8 mouse cellular contexts compared by ENCODE assay signal in the genomic region with DNA sequence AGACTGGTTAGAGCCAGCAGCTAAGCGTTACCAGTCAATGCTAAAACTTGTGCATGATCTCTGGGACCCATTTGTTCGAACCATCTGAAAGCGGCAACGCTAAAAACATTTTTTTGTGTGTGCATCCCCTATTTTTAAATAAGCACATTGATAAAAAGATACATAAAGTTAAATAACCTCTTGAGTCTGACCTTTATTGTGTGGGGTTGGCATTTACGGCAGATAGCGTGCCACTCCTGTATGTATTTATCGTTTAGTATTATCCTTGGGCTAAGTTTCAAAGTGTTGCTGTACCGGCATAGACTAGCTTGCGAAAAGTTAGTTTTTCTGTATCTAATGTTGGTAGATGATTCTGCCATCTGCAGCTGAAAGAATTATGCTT. TPM values are rescaled to one million over a fixed set of nuclear protein-coding genes. Genes with fewer than 3 reads are reported as not detected.
DNase-seq lines count a peak whose midpoint lies in the region; ATAC-seq and TF ChIP-seq lines count a peak whose summit lies in the region.

No protein-coding gene starts in this region.

- peaks cover 17% of the 10 kb centered on the region; the same call in 1 of the 2 replicates for H3K4me1 ChIP-seq in limb, embryonic 14.5 days (ENCODE audit: control insufficient read depth, insufficient read depth, low read length)
- peaks cover 14% of the 10 kb centered on the region; the same call in 1 of the 2 replicates for H3K4me1 ChIP-seq in stomach, embryonic 16.5 days (ENCODE audit: control insufficient read depth, insufficient read depth, low read length)

- H3K27ac ChIP-seq in limb, embryonic 14.5 days (replicated peaks; ENCODE audit: low read depth, low read length): no peak overlapping the region
- H3K27ac ChIP-seq in stomach, embryonic 16.5 days (ENCODE audit: low read length): no peak overlapping the region

- 17% methylated on average over 9 of the region's 9 CpGs for WGBS in limb, embryonic 14.5 days
- WGBS in stomach, embryonic 16.5 days: 16% methylated on average over 9 of the region's 9 CpGs

- H3K4me3 ChIP-seq in limb, embryonic 14.5 days (replicated peaks; ENCODE audit: low read length): peak overlapping the region; percentile 79
- peak overlapping the region; percentile 77 for H3K4me3 ChIP-seq in stomach, embryonic 16.5 days (replicated peaks; ENCODE audit: low read length)

- H3K4me2 ChIP-seq in limb, embryonic 14.5 days (replicated peaks; ENCODE audit: low read depth, low read length, severe bottlenecking): peak overlapping the region; percentile 81
- peak overlapping the region; percentile 65 for H3K4me2 ChIP-seq in stomach, embryonic 16.5 days (ENCODE audit: low read depth, low read length)

- no peak for ATAC-seq in limb, embryonic 14.5 days (ENCODE audit: low FRiP score, low read depth)
- no peak for ATAC-seq in stomach, embryonic 16.5 days (ENCODE audit: insufficient read depth, low FRiP score)

- H3K9me3 ChIP-seq in limb, embryonic 14.5 days (ENCODE audit: control insufficient read depth, low read length): no peaks in the 10 kb centered on the region
- no peaks in the 10 kb centered on the region for H3K9me3 ChIP-seq in stomach, embryonic 16.5 days (replicated peaks; ENCODE audit: control insufficient read depth, low read length)

- H3K36me3 ChIP-seq in limb, embryonic 14.5 days (ENCODE audit: control insufficient read depth, insufficient read depth, low read length): no peaks in the 10 kb centered on the region
- no peaks in the 10 kb centered on the region for H3K36me3 ChIP-seq in stomach, embryonic 16.5 days (ENCODE audit: control insufficient read depth, insufficient read depth, low read length)

- H3K27me3 ChIP-seq in limb, embryonic 14.5 days (ENCODE audit: control insufficient read depth, insufficient read depth, low read length): no peaks in the 10 kb centered on the region
- H3K27me3 ChIP-seq in stomach, embryonic 16.5 days (ENCODE audit: control insufficient read depth, insufficient read depth, low read length): no peaks in the 10 kb centered on the region

- peak; percentile 33 for DNase-seq in cerebellum, adult 9-10 months
- DNase-seq in cerebellum, postnatal 4 days (ENCODE audit: low spot score in 2 of 2): no peak
- peak; percentile 11 for DNase-seq in retina, embryonic 14.5 days (ENCODE audit: low spot score)
- DNase-seq in retina, postnatal 1 day: no peak
- no peak for DNase-seq in limb, embryonic 14.5 days (ENCODE audit: low spot score)
- DNase-seq in layer of hippocampus, postnatal 10 days (ENCODE audit: low spot score in 2 of 2): no peak
- DNase-seq in adrenal gland, postnatal 10 days: no peak

- TF ChIP-seq POLR2A in limb, embryonic 14.5 days (IDR thresholded peaks at IDR 0.05; ENCODE audit: borderline replicate concordance, extremely low read depth, insufficient read depth, insufficient read length): no peak

- H3K9ac ChIP-seq in limb, embryonic 14.5 days (ENCODE audit: low read depth, low read length, severe bottlenecking): peak overlapping the region; percentile 72
- H3K9ac ChIP-seq in stomach, embryonic 16.5 days (ENCODE audit: low read length): peak overlapping the region; percentile 89

RNA-seq across cellular contexts. Expression of a gene that starts 1.1 kb away (rescaled TPM):
- 15.2 and 17.0 TPM in 2 replicates for polyA plus RNA-seq in limb, embryonic 14.5 days (2012; rRNA removed)
- 14.0 and 15.2 TPM in 2 replicates for polyA plus RNA-seq in limb, embryonic 14.5 days (2014; fragmentation: Nextera tagmentation; extraction: Ambion mirVana)
- 9.8 and 10.9 TPM in 2 replicates for polyA plus RNA-seq in stomach, embryonic 16.5 days (2015; fragmentation: Nextera tagmentation; extraction: Ambion mirVana)
- total RNA-seq in layer of hippocampus, postnatal 10 days (2021): 10 to 100 TPM; 35.7 to 36.0 TPM
- 10 to 100 TPM; 41.3 to 56.4 TPM for total RNA-seq in adrenal gland, postnatal 10 days (2021)

Comparison
In these comparisons a context has a peak if more than half of its experiments do, and no peak if none do; other contexts are left out.
1. DNase-seq: peak in cerebellum, adult 9-10 months (single experiment) and retina, embryonic 14.5 days (single experiment); none in cerebellum, postnatal 4 days (0 of 2), retina, postnatal 1 day (single experiment), limb, embryonic 14.5 days (single experiment), layer of hippocampus, postnatal 10 days (0 of 2) and adrenal gland, postnatal 10 days (single experiment).